In genomic region chr1:36586288-36586687, GRCm38 (mm10) we compare ENCODE assay signal across 32 mouse cellular contexts. TPM values are rescaled to one million over a fixed set of nuclear protein-coding genes. Genes with fewer than 3 reads are reported as not detected.
DNase-seq lines count a peak whose midpoint lies in the region; ATAC-seq lines count a peak whose summit lies in the region.
"Had no signal": no experiment of that assay in that cellular context is flagged by ENCODE, and none has a peak within 500 bp of the region (broad histone marks: within the 10 kb centered on the region; RNA-seq: fewer than 3 reads in every experiment).

No protein-coding gene starts in this region.

- H3K4me2 ChIP-seq in hindbrain, embryonic 11.5 days (replicated peaks; ENCODE audit: low read depth, low read length) = no peak overlapping the region
- H3K4me2 ChIP-seq in limb, embryonic 12.5 days = no peak overlapping the region
- H3K4me2 ChIP-seq: embryonic facial prominence, embryonic 15.5 days; forebrain, embryonic 13.5 days; heart, embryonic 13.5 days; hindbrain, embryonic 13.5 days; liver, embryonic 12.5 days; midbrain, embryonic 13.5 days had no signal

- H3K27ac ChIP-seq in hindbrain, embryonic 10.5 days = peak overlapping the region; percentile 79
- no peak overlapping the region for H3K27ac ChIP-seq in hindbrain, embryonic 11.5 days (ENCODE audit: low read depth, low read length)
- peak overlapping the region; percentile 82 for H3K27ac ChIP-seq in embryonic facial prominence, embryonic 10.5 days (replicated peaks)
- peak overlapping the region; percentile 41; the same call in 1 of the 2 replicates for H3K27ac ChIP-seq in limb, embryonic 12.5 days
- H3K27ac ChIP-seq: embryonic facial prominence, embryonic 15.5 days; forebrain, embryonic 13.5 days; heart, adult 2 months; heart, embryonic 13.5 days; hindbrain, embryonic 13.5 days; layer of hippocampus, adult 2 months; liver, embryonic 12.5 days; midbrain, embryonic 13.5 days had no signal

- H3K27me3 ChIP-seq in hindbrain, embryonic 10.5 days (ENCODE audit: insufficient read depth, poor library complexity, severe bottlenecking) = peaks cover 4% of the 10 kb centered on the region
- no peaks in the 10 kb centered on the region for H3K27me3 ChIP-seq in hindbrain, embryonic 11.5 days (ENCODE audit: control insufficient read depth, insufficient read depth, low read length)
- no peaks in the 10 kb centered on the region for H3K27me3 ChIP-seq in embryonic facial prominence, embryonic 10.5 days (replicated peaks; ENCODE audit: low read depth, poor library complexity, severe bottlenecking)
- H3K27me3 ChIP-seq in limb, embryonic 12.5 days = no peaks in the 10 kb centered on the region
- H3K27me3 ChIP-seq: embryonic facial prominence, embryonic 15.5 days; heart, embryonic 13.5 days had no signal

- H3K9ac ChIP-seq in hindbrain, embryonic 11.5 days (ENCODE audit: low read depth, low read length) = no peak overlapping the region
- H3K9ac ChIP-seq in limb, embryonic 12.5 days (replicated peaks) = no peak overlapping the region
- H3K9ac ChIP-seq: embryonic facial prominence, embryonic 15.5 days; forebrain, embryonic 13.5 days; heart, embryonic 13.5 days; hindbrain, embryonic 13.5 days; liver, embryonic 12.5 days; liver, postnatal 0 days; midbrain, embryonic 13.5 days had no signal

- peaks cover 74% of the 10 kb centered on the region for H3K4me1 ChIP-seq in hindbrain, embryonic 10.5 days (replicated peaks)
- H3K4me1 ChIP-seq in hindbrain, embryonic 11.5 days (replicated peaks; ENCODE audit: control insufficient read depth, insufficient read depth, low read length) = peaks cover 9% of the 10 kb centered on the region
- peaks cover 84% of the 10 kb centered on the region for H3K4me1 ChIP-seq in embryonic facial prominence, embryonic 10.5 days
- peaks cover 75% of the 10 kb centered on the region for H3K4me1 ChIP-seq in limb, embryonic 12.5 days (replicated peaks)

- WGBS in hindbrain, embryonic 10.5 days = 40% methylated on average over 4 of the region's 4 CpGs
- 44% methylated on average over 4 of the region's 4 CpGs for WGBS in hindbrain, embryonic 11.5 days
- WGBS in embryonic facial prominence, embryonic 10.5 days = 23% methylated on average over 4 of the region's 4 CpGs
- WGBS in limb, embryonic 12.5 days = 14% methylated on average over 4 of the region's 4 CpGs

- no peaks in the 10 kb centered on the region for H3K36me3 ChIP-seq in hindbrain, embryonic 10.5 days
- H3K36me3 ChIP-seq in hindbrain, embryonic 11.5 days (ENCODE audit: control insufficient read depth, insufficient read depth, low read length) = no peaks in the 10 kb centered on the region
- no peaks in the 10 kb centered on the region for H3K36me3 ChIP-seq in embryonic facial prominence, embryonic 10.5 days (replicated peaks)
- H3K36me3 ChIP-seq in limb, embryonic 12.5 days = no peaks in the 10 kb centered on the region
- H3K36me3 ChIP-seq: embryonic facial prominence, embryonic 15.5 days; heart, embryonic 13.5 days; hindbrain, embryonic 13.5 days; liver, embryonic 12.5 days; midbrain, embryonic 13.5 days had no signal

- no peaks in the 10 kb centered on the region for H3K9me3 ChIP-seq in hindbrain, embryonic 10.5 days
- no peaks in the 10 kb centered on the region for H3K9me3 ChIP-seq in hindbrain, embryonic 11.5 days (ENCODE audit: control insufficient read depth, low read length)
- H3K9me3 ChIP-seq in embryonic facial prominence, embryonic 10.5 days = no peaks in the 10 kb centered on the region
- H3K9me3 ChIP-seq in limb, embryonic 12.5 days = no peaks in the 10 kb centered on the region
- H3K9me3 ChIP-seq: embryonic facial prominence, embryonic 15.5 days; forebrain, embryonic 13.5 days; heart, embryonic 13.5 days; hindbrain, embryonic 13.5 days; liver, embryonic 12.5 days; megakaryocyte, embryonic 14.5 days; midbrain, embryonic 13.5 days had no signal

- no peak for DNase-seq in hindbrain, embryonic 10.5 days (ENCODE audit: low spot score)
- DNase-seq in hindbrain, embryonic 11.5 days (ENCODE audit: low spot score) = no peak
- peak; percentile 58 for DNase-seq in embryo, embryonic 10.5 days (ENCODE audit: low spot score)
- peak; percentile 55 for DNase-seq in embryonic facial prominence, embryonic 10.5 days (ENCODE audit: low spot score)
- DNase-seq in layer of hippocampus, postnatal 25 days (ENCODE audit: extremely low spot score in 1 of 2, low spot score in 1 of 2) = no peak
- DNase-seq: adrenal gland, postnatal 14 days; cerebellum, adult 11-12 months; cerebellum, adult 9-11 months; gastrocnemius, adult 2 months; gastrocnemius, postnatal 36 days; heart, adult 2 months; kidney, adult 8-10 months; kidney, postnatal 25 days; liver, postnatal 0 days; lung, postnatal 4 days; thymus, adult 2 months; thymus, postnatal 36 days had no signal

- no peak overlapping the region for H3K4me3 ChIP-seq in hindbrain, embryonic 10.5 days
- no peak overlapping the region for H3K4me3 ChIP-seq in hindbrain, embryonic 11.5 days (ENCODE audit: low read depth, low read length)
- H3K4me3 ChIP-seq in embryonic facial prominence, embryonic 10.5 days = no peak overlapping the region
- H3K4me3 ChIP-seq in limb, embryonic 12.5 days (replicated peaks) = no peak overlapping the region
- H3K4me3 ChIP-seq: embryonic facial prominence, embryonic 15.5 days; forebrain, embryonic 13.5 days; gastrocnemius, adult 2 months; heart, adult 2 months; heart, embryonic 13.5 days; hindbrain, embryonic 13.5 days; layer of hippocampus, adult 2 months; liver, embryonic 12.5 days; megakaryocyte, embryonic 14.5 days; midbrain, embryonic 13.5 days had no signal

- ATAC-seq in hindbrain, embryonic 11.5 days (ENCODE audit: low FRiP score) = no peak
- ATAC-seq in limb, embryonic 12.5 days (ENCODE audit: insufficient number of reproducible peaks, insufficient read depth, low FRiP score, low TSS enrichment, low read depth) = no peak
- no peak for ATAC-seq in frontal cortex, adult (ENCODE audit: low TSS enrichment)
- ATAC-seq: CD4-positive, CD25-positive, alpha-beta regulatory T cell, adult 4 months; forebrain, embryonic 13.5 days; intestine, embryonic 16.5 days; liver, embryonic 12.5 days; liver, postnatal 0 days; lung, postnatal 0 days; midbrain, embryonic 13.5 days had no signal

RNA-seq across cellular contexts. Expression of gene Sema4c, which starts 28.1 kb away (rescaled TPM):
- polyA plus RNA-seq in hindbrain, embryonic 10.5 days (2016; fragmentation: Nextera tagmentation; extraction: Ambion mirVana) = 25.4 and 29.6 TPM in 2 replicates
- 4.3 and 5.9 TPM in 2 replicates for polyA plus RNA-seq in hindbrain, embryonic 11.5 days (2014; fragmentation: Nextera tagmentation; extraction: Ambion mirVana)
- polyA plus RNA-seq in embryonic facial prominence, embryonic 10.5 days (2016; fragmentation: Nextera tagmentation; extraction: Ambion mirVana) = 24.9 and 25.9 TPM in 2 replicates
- polyA plus RNA-seq in limb, embryonic 12.5 days (2016; fragmentation: Nextera tagmentation; extraction: Ambion mirVana) = 34.1 and 35.3 TPM in 2 replicates
- total RNA-seq in layer of hippocampus, postnatal 25 days (2021) = 10 to 100 TPM; 12.7 to 14.0 TPM

RNA-seq across cellular contexts. Expression of gene Ankrd39, which starts 39.0 kb away (rescaled TPM):
- polyA plus RNA-seq in hindbrain, embryonic 10.5 days (2016; fragmentation: Nextera tagmentation; extraction: Ambion mirVana) = 16.9 and 20.6 TPM in 2 replicates
- polyA plus RNA-seq in hindbrain, embryonic 11.5 days (2014; fragmentation: Nextera tagmentation; extraction: Ambion mirVana) = 12.8 and 13.1 TPM in 2 replicates
- polyA plus RNA-seq in embryonic facial prominence, embryonic 10.5 days (2016; fragmentation: Nextera tagmentation; extraction: Ambion mirVana) = 18.9 and 20.3 TPM in 2 replicates
- 24.1 and 26.8 TPM in 2 replicates for polyA plus RNA-seq in limb, embryonic 12.5 days (2016; fragmentation: Nextera tagmentation; extraction: Ambion mirVana)
- 10 to 100 TPM; 10.8 to 13.3 TPM for total RNA-seq in layer of hippocampus, postnatal 25 days (2021)

RNA-seq across cellular contexts. Expression of gene Gm42417, which starts 47.1 kb away (rescaled TPM):
- polyA plus RNA-seq in hindbrain, embryonic 10.5 days (2016; fragmentation: Nextera tagmentation; extraction: Ambion mirVana) = 0.75 TPM in 1 of 2 replicates, not detected in the other
- polyA plus RNA-seq in hindbrain, embryonic 11.5 days (2014; fragmentation: Nextera tagmentation; extraction: Ambion mirVana) = not detected in 2 replicates
- polyA plus RNA-seq in embryonic facial prominence, embryonic 10.5 days (2016; fragmentation: Nextera tagmentation; extraction: Ambion mirVana) = 0.54 TPM in 1 of 2 replicates, not detected in the other
- 0.67 and 0.74 TPM in 2 replicates for polyA plus RNA-seq in limb, embryonic 12.5 days (2016; fragmentation: Nextera tagmentation; extraction: Ambion mirVana)
- total RNA-seq in layer of hippocampus, postnatal 25 days (2021) = under 1 TPM in 1 of 2 experiments, not detected in 1; 0.47 TPM
- total RNA-seq: layer of hippocampus, adult 2 months; left cerebral cortex, postnatal 14 days; monocyte, adult 5-6 weeks had no signal
- polyA plus RNA-seq: heart, adult 2 months; heart, embryonic 13.5 days; hindbrain, embryonic 13.5 days; liver, postnatal 0 days; midbrain, embryonic 13.5 days; thymus, adult 2 months had no signal

RNA-seq across cellular contexts. Expression of gene Ankrd23, which starts 49.6 kb away (rescaled TPM):
- 15.7 and 18.0 TPM in 2 replicates for polyA plus RNA-seq in hindbrain, embryonic 10.5 days (2016; fragmentation: Nextera tagmentation; extraction: Ambion mirVana)
- 6.1 and 6.8 TPM in 2 replicates for polyA plus RNA-seq in hindbrain, embryonic 11.5 days (2014; fragmentation: Nextera tagmentation; extraction: Ambion mirVana)
- 15.5 and 16.6 TPM in 2 replicates for polyA plus RNA-seq in embryonic facial prominence, embryonic 10.5 days (2016; fragmentation: Nextera tagmentation; extraction: Ambion mirVana)
- polyA plus RNA-seq in limb, embryonic 12.5 days (2016; fragmentation: Nextera tagmentation; extraction: Ambion mirVana) = 18.5 and 19.0 TPM in 2 replicates
- 1 to 10 TPM; 5.4 to 7.7 TPM for total RNA-seq in layer of hippocampus, postnatal 25 days (2021)

Comparison
In these comparisons a context has a peak if more than half of its experiments do, and no peak if none do; other contexts are left out.
1. DNase-seq: peak in embryo, embryonic 10.5 days (single experiment) and embryonic facial prominence, embryonic 10.5 days (single experiment); none in hindbrain, embryonic 10.5 days (single experiment), hindbrain, embryonic 11.5 days (single experiment) and layer of hippocampus, postnatal 25 days (0 of 2).